Mouse (Mus musculus): Measurements from ENCODE around the gene Fblim1.

The Fblim1 gene

DNA sequence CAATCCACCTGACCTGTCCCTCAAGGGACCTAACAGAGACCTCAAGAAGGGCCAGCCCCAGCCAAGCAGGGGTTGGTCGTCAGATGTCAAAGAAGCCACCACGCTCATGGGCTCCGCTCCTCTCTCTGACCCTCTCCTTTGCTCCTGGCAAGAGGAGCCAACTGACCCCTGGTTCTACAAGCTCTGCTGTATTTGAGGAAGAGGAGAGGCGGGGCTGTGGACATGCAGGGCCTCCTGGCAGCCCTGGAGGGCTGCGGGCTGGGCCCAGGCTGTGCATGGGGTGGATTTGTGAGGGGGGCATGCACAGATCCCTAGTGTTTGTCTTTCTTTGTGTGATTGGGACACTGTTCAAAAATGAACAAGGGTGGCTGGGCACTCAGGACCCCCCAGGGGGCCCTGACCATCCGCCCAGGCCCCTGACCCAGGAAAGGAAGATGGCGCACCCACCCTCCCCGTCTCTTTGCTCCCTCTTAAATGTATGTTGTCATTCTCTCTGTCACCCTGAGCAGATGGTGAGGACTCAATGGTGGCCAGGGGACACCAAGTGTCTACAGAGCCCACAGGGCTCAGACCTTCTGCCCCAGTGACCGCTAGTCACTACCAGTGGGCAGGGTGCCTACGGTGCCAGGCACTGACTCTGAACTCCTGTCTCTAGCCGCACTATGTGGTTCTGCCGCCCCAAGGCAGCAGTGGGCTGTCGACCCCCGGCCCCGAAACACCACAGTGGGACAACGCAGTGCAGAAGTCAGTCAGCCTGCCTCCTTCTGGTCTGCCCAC, 20.1 kb upstream of the Fblim1 start:
- DNase-seq (ENCODE audit: low read depth, low spot score): no peak

DNA sequence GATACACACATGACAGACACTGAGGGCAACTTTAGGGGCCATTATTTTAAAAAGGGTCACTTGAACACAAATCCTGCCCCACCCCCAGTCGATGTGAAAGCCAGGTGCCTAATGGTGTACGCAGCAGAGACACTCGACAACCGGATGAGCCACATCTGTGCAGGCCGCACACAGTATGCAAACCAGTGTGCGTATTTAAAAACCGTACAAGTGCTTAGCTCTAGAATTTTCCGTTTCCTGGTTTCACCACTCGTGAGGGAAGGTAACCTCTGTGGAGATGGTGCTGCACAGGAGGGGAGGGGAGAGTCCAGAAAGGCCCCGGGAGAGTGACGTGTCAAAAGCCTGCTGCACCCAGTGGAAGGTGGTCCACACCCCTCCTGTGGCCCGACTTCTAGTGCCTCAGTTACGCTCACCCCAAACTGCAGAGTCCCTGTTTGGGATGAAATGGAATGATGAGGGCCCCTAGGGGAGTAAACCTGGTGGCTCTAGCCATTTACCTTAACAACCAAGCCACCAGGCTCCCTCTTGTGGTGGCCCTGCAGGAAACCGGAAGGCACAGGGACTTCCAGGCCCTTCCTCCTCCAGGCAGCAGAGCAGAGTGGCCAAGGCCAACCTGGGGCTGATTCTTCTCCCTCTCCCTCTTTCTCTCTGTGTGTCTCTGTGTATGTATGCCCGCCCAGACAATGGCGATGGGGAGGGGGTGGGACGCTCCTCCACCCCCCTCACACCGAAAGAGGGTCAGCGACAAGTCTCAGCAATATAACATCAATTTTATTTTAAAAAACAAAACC, 19.3 kb upstream of the Fblim1 start:
- DNase-seq (ENCODE audit: low read depth, low spot score): no peak

DNA sequence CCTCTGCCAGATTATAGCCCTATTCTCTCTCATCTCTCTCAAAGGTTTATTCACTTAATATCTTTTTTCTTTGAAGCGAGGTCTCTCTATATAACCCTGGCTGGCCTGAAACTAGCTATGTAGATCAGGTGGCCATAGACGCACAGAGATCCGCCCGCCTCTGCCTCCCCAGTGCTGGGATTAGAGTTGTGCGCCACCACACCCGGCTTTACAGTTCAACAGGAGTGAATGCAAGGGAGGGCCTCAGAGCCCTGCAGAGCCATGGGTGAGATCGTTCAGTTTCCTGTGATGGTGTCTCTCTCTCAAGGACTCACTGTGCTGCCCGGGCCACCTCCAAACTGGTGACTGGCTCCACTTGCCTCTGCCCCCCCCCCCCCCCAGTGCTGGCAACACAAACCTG, 18.2 kb upstream of the Fblim1 start:
- no peak for DNase-seq (ENCODE audit: low read depth, low spot score)

DNA sequence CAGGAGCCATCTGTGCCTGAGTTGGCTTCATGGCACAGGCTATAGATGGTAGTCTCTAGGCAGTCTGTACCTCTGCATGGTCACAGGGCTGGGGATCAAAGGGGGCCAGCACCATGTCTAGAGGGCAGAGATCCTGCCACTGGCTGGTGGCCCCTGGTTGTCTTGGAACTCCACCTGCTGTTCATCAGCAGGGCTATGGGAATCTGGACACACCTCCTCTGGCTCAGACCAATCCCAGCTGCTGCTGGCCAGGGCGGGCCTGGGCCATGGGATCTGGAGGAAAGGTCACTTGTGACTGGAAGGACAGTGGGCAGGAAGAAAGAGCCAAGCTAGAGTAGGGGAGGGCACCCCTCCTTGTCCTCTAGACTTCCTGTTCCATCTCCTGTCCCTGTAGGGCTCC, 17.8 kb upstream of the Fblim1 start, which contains the start of gene Slc25a34:
Slc25a34 (minus strand) TSS at position 156 of the 400 bp plus-strand sequence.
- no peak for DNase-seq (ENCODE audit: low read depth, low spot score)

DNA sequence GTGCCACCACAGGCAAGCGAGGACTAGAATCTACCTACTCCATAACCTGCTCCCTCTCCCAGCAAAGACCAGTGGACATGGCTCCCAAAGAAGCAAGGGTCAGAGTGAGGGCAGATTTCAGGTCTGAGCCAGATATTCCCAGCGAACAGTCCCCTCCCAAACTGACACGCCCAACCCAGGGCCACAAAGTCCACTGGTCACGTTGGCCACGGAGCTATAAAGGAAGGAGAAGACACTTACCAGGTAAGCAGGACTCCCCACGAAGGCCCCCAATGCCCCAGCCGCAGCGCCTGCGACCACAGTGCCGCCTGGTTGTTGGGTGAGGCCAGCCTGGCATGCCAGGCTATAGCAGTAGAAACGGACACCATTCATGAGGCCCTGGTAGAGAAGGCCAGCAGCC, 17.1 kb upstream of the Fblim1 start:
- no peak for DNase-seq (ENCODE audit: low read depth, low spot score)

DNA sequence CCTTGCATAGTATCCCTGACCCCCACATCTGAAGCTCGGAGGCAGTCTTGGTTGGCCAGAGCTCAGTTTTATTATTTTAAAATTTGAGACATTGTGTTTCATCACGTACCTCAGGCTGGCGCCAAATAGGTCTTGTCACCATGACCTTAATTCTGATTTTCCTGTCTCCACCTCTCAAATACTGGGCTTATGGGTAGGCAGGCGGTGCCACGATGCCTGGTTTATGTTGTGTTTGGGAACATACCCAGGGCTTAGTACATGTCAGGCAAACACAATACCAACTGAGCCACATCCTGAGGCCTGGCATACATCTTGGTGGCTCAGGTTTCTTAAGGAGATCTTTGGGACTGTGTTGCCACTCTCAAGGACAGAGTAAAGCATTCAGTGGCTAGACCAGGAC, 16.7 kb upstream of the Fblim1 start:
- DNase-seq (ENCODE audit: low read depth, low spot score): no peak

DNA sequence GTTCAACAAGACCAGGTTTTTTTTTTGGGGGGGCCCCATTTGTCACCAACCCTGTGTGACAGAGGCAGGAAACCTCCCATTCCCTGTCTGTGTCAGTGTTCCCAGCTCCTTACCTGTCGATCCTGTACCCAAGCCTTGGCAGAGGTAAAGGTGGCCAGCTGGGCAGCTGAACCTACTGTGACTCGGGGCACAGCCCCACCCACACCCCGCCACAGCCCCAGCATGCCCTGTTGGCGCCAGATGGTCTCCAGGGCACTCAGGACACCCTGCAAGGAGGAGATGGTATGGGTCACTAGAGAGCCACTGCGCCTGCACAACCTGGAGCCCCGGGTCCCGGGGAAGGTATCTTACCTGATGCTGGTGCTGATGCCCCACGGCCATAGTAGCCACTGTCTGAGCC, 16.2 kb upstream of the Fblim1 start:
- DNase-seq (ENCODE audit: low read depth, low spot score): no peak

DNA sequence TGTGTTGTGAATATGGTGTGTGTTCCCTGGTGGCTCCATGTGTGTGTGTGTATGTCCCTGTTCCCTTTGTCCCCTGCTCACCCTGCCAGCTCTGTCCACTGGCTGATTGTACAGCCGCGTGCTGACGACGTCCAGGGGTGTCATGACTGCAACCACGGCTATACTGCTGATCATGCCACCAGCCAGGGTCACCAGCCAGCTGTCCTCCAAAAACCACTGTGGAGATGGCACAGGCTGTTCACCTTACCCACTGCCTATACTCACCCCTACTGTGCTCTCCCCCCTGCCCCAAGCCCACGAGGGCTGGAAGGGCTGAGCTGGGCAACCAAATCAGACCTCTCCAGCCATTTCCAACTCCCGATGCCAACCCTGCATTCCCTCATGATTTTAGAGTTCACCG, 15.4 kb upstream of the Fblim1 start:
- no peak for DNase-seq (ENCODE audit: low read depth, low spot score)

DNA sequence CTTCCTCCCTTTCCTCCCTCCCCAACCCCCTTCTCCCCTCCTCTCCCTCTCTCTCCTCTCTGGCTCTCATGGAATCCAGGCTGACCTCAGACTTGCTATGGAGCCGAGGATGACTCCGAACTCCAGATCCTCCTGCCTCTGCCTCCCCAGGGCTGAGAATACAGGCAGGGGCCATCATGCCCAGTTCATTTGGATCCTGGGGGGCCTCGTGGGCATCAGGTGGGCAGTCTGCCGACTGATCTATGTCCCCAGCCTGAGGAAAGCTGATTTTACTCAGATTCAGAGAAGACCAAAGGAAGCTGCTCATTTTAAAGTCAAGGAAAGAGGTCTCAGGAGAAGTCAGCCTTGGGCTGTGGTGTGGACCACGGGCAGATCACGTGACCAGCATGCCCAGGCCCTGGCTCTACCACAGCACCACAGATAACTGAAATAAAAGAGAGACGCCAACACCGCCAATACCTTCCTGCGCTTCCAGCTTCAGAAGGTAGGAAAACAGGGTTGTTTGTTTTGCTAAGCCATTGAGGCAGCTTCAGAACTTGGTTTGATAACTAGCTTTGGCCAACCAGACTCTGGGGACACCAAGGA, 13.5 kb upstream of the Fblim1 start:
- no peak for DNase-seq (ENCODE audit: low read depth, low spot score)

DNA sequence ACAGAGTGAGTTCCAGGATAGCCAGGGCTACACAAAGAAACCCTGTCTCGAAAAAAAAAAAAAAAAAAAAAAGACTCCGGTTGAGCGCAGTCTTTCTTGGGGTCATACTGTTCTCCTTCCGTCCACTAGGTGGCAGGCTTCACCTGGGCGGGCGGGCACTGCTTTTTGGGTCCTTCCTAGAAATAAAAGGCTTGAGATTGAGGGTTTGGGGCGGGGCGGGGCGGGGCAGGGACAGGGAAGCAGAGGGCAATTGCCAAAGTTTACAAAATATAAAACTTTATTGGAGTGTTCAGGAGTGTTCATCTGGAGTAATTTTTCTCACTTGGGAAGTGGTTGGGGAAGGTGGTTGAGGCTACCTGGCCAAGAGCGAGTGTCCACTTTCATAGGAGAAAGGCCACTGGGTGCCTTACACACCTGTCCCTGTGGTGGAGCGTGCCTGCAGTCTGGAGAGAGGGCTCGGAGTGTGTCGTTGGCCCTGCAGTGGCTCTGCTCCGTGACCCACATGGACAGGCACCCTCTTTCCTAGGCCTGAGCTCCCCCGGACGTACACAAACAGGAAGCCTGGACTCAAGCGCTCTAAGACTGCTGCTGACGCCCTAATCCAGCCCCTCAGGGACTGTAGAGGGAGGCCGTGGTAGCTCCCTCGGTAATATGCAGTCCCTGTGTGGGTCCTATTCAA, 12.8 kb upstream of the Fblim1 start, which contains the start of gene Tmem82:
Tmem82 (minus strand) TSS at position 69 of the 679 bp plus-strand sequence.
- no peak for DNase-seq (ENCODE audit: low read depth, low spot score)

DNA sequence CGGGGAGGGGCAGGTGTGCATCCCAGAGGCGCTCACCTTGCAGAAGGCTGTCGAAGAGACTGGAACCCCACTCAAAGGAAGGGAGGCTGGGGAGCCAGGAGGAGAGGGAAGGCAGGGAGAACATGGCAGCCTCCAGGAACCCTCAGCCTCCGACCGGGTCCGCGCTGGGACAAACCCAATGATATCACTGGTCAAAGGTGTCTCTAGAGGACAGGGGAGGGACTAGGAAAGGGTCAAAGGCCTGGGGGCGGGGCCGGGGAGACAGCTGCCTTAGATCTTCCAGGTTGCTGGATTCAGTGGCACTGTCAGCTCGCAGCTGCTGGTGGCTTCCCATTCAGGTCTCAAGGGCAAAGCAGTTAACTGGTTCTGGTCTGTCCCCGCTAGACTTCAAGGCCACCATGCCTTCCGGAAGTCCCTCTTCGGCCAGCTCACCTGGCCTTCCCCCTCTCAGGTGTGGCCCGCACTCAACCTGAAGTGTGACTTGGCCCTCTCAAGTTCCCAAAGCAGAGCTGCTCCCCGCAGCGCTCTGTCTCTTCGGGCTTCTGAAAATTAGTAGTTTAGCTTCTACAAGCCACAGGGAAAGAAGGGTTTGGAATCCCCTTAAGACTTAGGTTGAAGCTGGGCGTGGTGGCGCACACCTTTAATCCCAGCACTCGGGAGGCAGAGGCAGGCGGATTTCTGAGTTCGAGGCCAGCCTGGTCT, 12.1 kb upstream of the Fblim1 start:
- DNase-seq (ENCODE audit: low read depth, low spot score): no peak

DNA sequence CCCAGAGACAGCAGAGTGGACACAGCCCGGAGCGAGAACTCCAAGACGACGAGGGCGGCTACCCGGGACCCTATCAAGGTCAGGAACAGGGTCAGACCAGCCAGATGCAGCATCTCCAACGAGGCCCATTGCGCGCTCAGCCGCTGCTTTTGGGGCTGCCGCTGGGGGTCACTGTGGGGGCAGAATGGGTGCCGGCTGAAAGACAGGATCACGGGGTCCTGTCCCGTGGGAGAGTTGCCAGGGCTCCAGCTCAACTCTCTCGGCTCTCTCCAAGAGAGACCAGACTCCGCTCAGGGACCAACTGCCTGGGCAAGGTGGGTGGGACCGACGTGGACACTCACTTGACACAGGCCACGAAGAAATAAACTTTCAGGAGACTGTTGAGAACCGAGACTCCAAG, 11.4 kb upstream of the Fblim1 start:
- peak; percentile 62 for DNase-seq (ENCODE audit: low read depth, low spot score)

DNA sequence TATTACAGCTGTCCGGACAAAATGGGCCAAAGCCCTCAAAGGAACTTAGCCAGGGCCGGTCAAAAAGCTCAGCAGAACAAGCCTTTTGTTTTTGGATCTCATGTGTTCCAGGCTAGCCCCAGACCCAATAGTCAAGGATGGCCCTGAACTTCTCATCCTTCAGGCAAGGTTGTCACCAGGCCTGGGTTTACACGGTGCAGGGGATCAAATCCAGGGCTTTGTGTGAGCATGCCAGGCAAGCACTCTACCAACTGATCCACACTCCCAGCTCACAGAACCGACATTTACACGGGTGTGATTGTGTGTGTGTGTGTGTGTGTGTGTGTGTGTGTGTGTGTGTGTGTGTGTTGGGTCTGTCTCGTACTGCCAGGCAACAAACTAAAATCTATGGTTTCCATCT, 10.9 kb upstream of the Fblim1 start:
- no peak for DNase-seq (ENCODE audit: low read depth, low spot score)

DNA sequence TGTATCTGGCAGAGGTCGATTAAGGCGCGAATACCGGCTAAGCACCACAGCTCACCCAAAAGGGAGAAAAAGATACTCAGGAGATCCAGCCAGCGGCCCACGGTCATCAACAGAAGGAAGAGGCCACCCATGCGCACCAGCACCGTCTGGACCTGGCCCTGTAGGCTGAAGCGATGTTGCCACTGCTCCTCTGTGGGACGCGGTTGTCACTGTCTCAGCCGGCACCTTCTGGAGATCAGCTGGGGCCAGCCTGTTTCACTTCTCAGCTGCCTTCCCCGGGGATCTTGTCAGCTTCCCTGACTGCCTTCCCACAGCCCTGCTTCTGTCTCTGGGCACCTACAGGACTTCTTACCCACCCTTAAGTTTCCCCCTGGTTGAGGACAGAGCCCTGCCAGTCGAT, 9.1 kb upstream of the Fblim1 start:
- no peak for DNase-seq (ENCODE audit: low read depth, low spot score)

DNA sequence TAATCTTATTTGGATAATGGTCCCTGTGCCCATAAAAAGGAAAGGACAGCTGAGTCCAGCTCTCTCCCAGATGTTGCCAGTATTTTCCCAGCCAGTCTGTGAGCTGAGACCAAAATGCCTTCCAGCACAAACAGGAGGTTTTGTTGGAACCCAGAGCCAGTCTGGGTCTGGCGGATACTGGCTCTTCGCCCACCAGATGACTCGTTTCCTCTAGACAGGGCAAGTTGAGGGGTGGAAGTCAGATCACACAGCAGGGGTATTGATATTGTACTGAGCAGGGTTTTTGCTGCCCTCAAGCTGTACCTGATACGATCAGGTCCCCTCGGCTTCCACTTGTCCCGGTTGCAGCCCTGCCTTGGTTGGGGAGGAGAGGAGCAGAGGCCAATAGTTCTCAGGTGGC, 3.6 kb upstream of the Fblim1 start:
- DNase-seq (ENCODE audit: low read depth, low spot score): no peak

DNA sequence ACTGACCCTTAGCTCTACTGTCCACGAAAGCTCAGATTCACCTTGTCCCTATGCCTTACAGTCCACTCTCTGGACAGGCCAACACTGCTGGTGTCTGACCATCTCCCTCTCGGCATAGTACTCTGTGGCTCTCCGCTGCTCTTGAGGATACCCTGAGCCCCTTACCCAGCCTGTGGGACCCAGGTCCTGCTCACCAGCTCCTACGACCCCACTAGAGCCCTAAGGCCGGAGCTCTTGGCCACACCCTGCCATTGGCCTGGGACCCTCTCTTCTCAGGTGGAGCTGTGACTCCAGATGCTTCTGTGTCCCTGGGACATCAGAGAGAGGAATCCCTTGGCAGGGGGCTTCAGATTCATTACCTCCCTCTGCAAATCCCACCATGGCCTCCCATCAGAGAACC, 475 bp downstream of the Fblim1 start:
- DNase-seq (ENCODE audit: low read depth, low spot score): no peak

DNA sequence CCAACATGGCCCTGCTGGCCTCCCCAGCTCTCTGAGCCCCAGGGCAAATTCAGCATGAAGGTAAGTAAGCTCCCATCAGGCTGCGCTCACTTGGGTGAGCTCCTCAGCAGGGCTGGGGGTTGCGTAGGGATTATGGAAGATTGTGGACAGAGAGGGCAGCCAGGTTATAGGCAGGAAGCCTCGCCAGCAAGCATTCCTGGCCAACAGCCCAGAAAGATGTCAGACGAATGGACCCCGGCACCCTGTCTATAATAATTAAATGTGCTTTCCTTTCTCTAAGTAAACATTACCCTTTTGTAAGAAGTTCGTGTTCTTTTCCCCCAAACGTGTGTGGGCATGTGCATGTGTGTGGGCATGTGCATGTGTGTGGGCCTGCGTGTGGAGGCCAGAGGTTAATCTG, 1.4 kb downstream of the Fblim1 start:
- DNase-seq (ENCODE audit: low read depth, low spot score): no peak

DNA sequence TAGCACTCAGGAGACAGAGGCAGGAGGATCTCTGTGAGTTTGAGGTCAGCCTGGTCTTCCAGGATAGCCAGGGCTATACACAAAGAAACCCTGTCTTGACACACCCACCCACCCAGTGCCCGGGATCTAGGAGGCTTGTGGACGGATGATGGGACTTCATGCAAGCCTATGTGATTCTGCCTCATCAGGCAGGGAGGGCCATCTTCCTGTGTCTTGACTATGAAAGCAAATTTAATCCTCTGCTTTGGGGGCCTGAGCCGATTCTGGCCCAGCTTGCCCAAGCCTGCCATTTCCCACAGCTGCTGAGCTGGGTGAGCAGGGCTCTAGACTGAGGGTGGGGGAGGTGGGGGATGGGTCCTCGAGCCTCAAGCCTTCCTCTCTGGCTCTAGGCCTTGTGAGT, 2.0 kb downstream of the Fblim1 start:
- DNase-seq (ENCODE audit: low read depth, low spot score): no peak

DNA sequence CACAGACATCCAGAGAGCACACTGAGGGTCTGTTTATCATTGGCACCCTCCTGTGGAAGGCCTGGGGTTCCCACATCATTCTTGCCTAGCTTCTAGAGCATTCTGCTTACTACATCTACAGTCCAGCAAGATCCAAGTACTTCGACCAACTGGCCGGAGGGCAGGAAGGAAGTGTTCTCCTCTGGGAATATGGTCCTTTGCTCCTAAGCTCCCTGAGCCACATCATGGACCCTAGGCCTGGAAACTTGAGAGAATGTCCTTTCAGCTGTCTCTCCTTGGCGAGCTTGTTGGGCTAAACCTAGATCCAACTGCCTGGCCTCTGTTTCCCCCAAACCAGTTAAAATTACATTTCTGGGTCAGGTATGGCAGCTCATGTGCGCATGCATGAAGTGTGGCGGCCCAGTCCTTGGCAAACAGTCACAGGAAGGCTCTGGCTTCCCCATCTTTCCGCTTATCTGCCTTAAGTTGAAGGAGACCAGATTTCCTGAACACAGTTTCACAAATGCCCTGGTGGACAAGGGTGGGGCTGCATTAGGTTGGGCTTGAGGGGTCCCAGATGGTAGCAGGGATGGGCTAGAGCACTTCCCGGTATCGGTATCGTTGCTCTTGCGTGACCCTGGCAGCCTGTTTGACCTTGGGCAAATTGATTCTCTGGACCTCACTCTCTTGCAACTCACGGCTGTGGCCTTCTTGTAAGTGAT, 3.2 kb downstream of the Fblim1 start:
- DNase-seq (ENCODE audit: low read depth, low spot score): no peak

DNA sequence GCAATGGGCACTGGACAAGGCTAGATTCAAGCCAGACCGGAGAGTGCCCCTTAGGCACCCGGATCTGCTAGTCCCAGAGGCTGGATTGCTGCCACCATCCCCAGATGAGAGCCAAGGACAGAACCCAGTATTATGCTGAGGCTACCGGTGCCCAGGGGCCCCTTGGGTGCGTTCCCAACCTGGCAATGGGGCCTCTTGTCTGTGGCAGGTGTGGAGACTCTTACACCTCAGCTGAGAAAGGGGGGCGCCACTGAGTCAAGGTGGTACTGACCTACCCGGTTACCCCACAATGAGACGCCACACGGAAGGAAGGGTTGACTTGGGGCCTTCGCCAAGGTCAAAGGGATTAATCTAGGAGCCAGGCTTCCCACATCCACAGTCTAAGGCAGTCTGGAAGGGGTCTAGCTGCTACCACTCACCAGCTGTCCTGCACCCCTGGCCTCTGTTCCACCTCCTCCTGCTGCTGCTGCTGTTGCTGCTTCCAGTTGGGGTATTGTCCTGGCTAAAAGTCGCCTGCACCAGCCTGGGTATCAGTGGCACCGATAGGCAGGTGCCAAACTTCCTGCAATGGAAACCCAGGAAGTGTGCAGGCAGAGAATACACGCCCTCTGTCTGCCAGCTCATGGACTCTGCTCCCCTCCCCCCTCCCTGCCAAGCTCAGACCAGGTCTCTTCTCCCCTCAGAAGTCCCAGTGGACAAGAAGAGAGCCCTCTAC, 4.6 kb downstream of the Fblim1 start:
- DNase-seq (ENCODE audit: low read depth, low spot score): no peak
